Comparison of ENCODE assay signal across 20 mouse cellular contexts in the genomic region with DNA sequence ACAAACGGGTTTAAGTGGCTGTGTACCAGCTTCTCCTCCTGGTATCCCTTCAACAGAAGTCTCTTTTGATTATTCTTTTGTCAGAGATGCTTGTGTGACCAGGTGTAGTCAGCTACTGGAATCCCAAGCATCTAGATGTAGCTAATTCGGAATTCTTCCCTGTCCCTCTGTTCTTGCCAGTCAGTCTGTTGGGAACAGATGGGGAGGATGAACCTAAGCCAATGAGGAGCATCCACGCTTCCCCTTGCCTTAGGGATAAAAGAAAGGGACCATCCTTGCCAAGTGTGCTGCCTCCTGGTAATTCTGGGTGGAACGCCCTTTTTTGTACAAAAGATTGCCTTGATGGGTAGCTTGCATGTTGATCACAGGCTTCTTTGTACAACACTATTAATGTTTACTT. TPM values are rescaled to one million over a fixed set of nuclear protein-coding genes. Genes with fewer than 3 reads are reported as not detected.
DNase-seq lines count a peak whose midpoint lies in the region; ATAC-seq and TF ChIP-seq lines count a peak whose summit lies in the region.
"Had no signal": no experiment of that assay in that cellular context is flagged by ENCODE, and none has a peak within 500 bp of the region (broad histone marks: within the 10 kb centered on the region; RNA-seq: fewer than 3 reads in every experiment).

No protein-coding gene starts in this region.

- no peak overlapping the region for H3K4me2 ChIP-seq in forebrain, embryonic 15.5 days (replicated peaks)
- no peak overlapping the region for H3K4me2 ChIP-seq in forebrain, embryonic 11.5 days (ENCODE audit: low read depth, low read length, severe bottlenecking)
- H3K4me2 ChIP-seq in forebrain, embryonic 16.5 days (ENCODE audit: low read length): no peak overlapping the region
- H3K4me2 ChIP-seq in lung, postnatal 0 days (replicated peaks; ENCODE audit: low read depth, low read length): no peak overlapping the region
- H3K4me2 ChIP-seq in kidney, embryonic 16.5 days (replicated peaks; ENCODE audit: low read depth, low read length): no peak overlapping the region
- H3K4me2 ChIP-seq: heart, embryonic 15.5 days; limb, embryonic 12.5 days; liver, embryonic 13.5 days had no signal

- no peak for TF ChIP-seq POLR2A in cerebellum, adult 2 months (IDR thresholded peaks at IDR 0.05; ENCODE audit: borderline replicate concordance, insufficient read depth, low read length)

- no peak overlapping the region for H3K9ac ChIP-seq in forebrain, embryonic 15.5 days (replicated peaks)
- no peak overlapping the region for H3K9ac ChIP-seq in forebrain, embryonic 11.5 days (ENCODE audit: low read length)
- H3K9ac ChIP-seq in forebrain, embryonic 16.5 days (replicated peaks; ENCODE audit: low read depth, low read length): no peak overlapping the region
- no peak overlapping the region for H3K9ac ChIP-seq in lung, postnatal 0 days (replicated peaks; ENCODE audit: low read depth)
- no peak overlapping the region for H3K9ac ChIP-seq in kidney, embryonic 16.5 days (replicated peaks; ENCODE audit: low read length)
- H3K9ac ChIP-seq: heart, embryonic 15.5 days; limb, embryonic 12.5 days; liver, embryonic 13.5 days had no signal

- H3K36me3 ChIP-seq in forebrain, embryonic 15.5 days: no peaks in the 10 kb centered on the region
- H3K36me3 ChIP-seq in forebrain, embryonic 11.5 days (ENCODE audit: control insufficient read depth, insufficient read depth, low read length): no peaks in the 10 kb centered on the region
- no peaks in the 10 kb centered on the region for H3K36me3 ChIP-seq in forebrain, embryonic 16.5 days (ENCODE audit: control insufficient read depth, insufficient read depth)
- H3K36me3 ChIP-seq in lung, postnatal 0 days (ENCODE audit: insufficient read depth, low read length): no peaks in the 10 kb centered on the region
- H3K36me3 ChIP-seq in kidney, embryonic 16.5 days (ENCODE audit: insufficient read depth, low read length): no peaks in the 10 kb centered on the region
- H3K36me3 ChIP-seq: heart, embryonic 15.5 days; hindbrain, embryonic 10.5 days; limb, embryonic 12.5 days; liver, embryonic 13.5 days had no signal

- TF ChIP-seq EP300 in lung, postnatal 0 days (IDR thresholded peaks at IDR 0.05): no peak

- TF ChIP-seq CTCF in cerebellum, adult 2 months (IDR thresholded peaks at IDR 0.05; ENCODE audit: borderline replicate concordance, insufficient read depth, low read depth, low read length): no peak
- TF ChIP-seq CTCF in lung, postnatal 0 days (IDR thresholded peaks at IDR 0.05): no peak

- H3K4me1 ChIP-seq in forebrain, embryonic 15.5 days: no peaks in the 10 kb centered on the region
- H3K4me1 ChIP-seq in forebrain, embryonic 11.5 days (replicated peaks; ENCODE audit: control insufficient read depth, insufficient read depth, low read length): no peaks in the 10 kb centered on the region
- peaks cover 4% of the 10 kb centered on the region; the same call in 1 of the 2 replicates for H3K4me1 ChIP-seq in cerebellum, adult 2 months (ENCODE audit: control insufficient read depth, insufficient read depth, low read length)
- H3K4me1 ChIP-seq in forebrain, embryonic 16.5 days (replicated peaks; ENCODE audit: control insufficient read depth, insufficient read depth, low read length): no peaks in the 10 kb centered on the region
- H3K4me1 ChIP-seq in lung, postnatal 0 days (ENCODE audit: insufficient read depth, low read depth, low read length): no peaks in the 10 kb centered on the region
- H3K4me1 ChIP-seq in kidney, embryonic 16.5 days (ENCODE audit: insufficient read depth, low read length): no peaks in the 10 kb centered on the region
- H3K4me1 ChIP-seq: heart, embryonic 15.5 days; hindbrain, embryonic 10.5 days; limb, embryonic 12.5 days; liver, embryonic 13.5 days had no signal

- no peak overlapping the region for H3K4me3 ChIP-seq in forebrain, embryonic 15.5 days
- H3K4me3 ChIP-seq in forebrain, embryonic 11.5 days (ENCODE audit: low read depth, low read length): no peak overlapping the region
- H3K4me3 ChIP-seq in cerebellum, adult 2 months (replicated peaks; ENCODE audit: insufficient read depth, low read depth, low read length): no peak overlapping the region
- no peak overlapping the region for H3K4me3 ChIP-seq in forebrain, embryonic 16.5 days (replicated peaks; ENCODE audit: low read length)
- H3K4me3 ChIP-seq in lung, postnatal 0 days (ENCODE audit: low read depth, low read length): no peak overlapping the region
- H3K4me3 ChIP-seq in kidney, embryonic 16.5 days (ENCODE audit: low read length): no peak overlapping the region
- H3K4me3 ChIP-seq: heart, embryonic 15.5 days; hindbrain, embryonic 10.5 days; left cerebral cortex, adult 2 months; limb, embryonic 12.5 days; liver, embryonic 13.5 days had no signal

- DNase-seq in forebrain, embryonic 11.5 days (ENCODE audit: low spot score): no peak
- peak; percentile 98 for DNase-seq in brain, adult 2 months (ENCODE audit: low read depth, low spot score)
- DNase-seq in cerebellum, adult 2 months: peak; percentile 82 to 94
- no peak for DNase-seq in lung, postnatal 0 days (ENCODE audit: low spot score)
- DNase-seq in urinary bladder, postnatal 4 days (ENCODE audit: low spot score in 2 of 2): no peak
- DNase-seq: adrenal gland, adult 2 months; heart, adult 11 months; liver, embryonic 13.5 days; midbrain, embryonic 14.5 days had no signal

- ATAC-seq in forebrain, embryonic 15.5 days (replicated peaks): peak; percentile 82
- ATAC-seq in forebrain, embryonic 11.5 days (replicated peaks; ENCODE audit: low FRiP score): no peak
- peak; percentile 93 for ATAC-seq in forebrain, embryonic 16.5 days
- ATAC-seq in lung, postnatal 0 days: no peak
- ATAC-seq in kidney, embryonic 16.5 days (ENCODE audit: low FRiP score, low TSS enrichment): no peak
- ATAC-seq: inflammation-experienced regulatory T-cells, adult 6 months had no signal

- H3K27me3 ChIP-seq in forebrain, embryonic 15.5 days: no peaks in the 10 kb centered on the region
- no peaks in the 10 kb centered on the region for H3K27me3 ChIP-seq in forebrain, embryonic 11.5 days (ENCODE audit: control insufficient read depth, insufficient read depth, low read length)
- H3K27me3 ChIP-seq in cerebellum, adult 2 months (ENCODE audit: control insufficient read depth, insufficient read depth, low read length): no peaks in the 10 kb centered on the region
- H3K27me3 ChIP-seq in forebrain, embryonic 16.5 days (replicated peaks; ENCODE audit: control insufficient read depth, insufficient read depth, low read length): no peaks in the 10 kb centered on the region
- H3K27me3 ChIP-seq in lung, postnatal 0 days (replicated peaks; ENCODE audit: insufficient read depth, low read length): no peaks in the 10 kb centered on the region
- no peaks in the 10 kb centered on the region for H3K27me3 ChIP-seq in kidney, embryonic 16.5 days (ENCODE audit: insufficient read depth, low read length)
- H3K27me3 ChIP-seq: heart, embryonic 15.5 days; limb, embryonic 12.5 days; liver, embryonic 13.5 days had no signal

- WGBS in forebrain, embryonic 15.5 days: 48% methylated on average over 4 of the region's 4 CpGs
- WGBS in forebrain, embryonic 11.5 days: 69% methylated on average over 4 of the region's 4 CpGs
- WGBS in cerebellum, adult 2 months: 6% methylated on average over 4 of the region's 4 CpGs
- 46% methylated on average over 4 of the region's 4 CpGs for WGBS in forebrain, embryonic 16.5 days
- 59% methylated on average over 4 of the region's 4 CpGs for WGBS in lung, postnatal 0 days
- WGBS in kidney, embryonic 16.5 days: 82% methylated on average over 4 of the region's 4 CpGs

- peak overlapping the region; percentile 57; the same call in 1 of the 2 replicates for H3K27ac ChIP-seq in forebrain, embryonic 15.5 days (replicated peaks)
- no peak overlapping the region for H3K27ac ChIP-seq in forebrain, embryonic 11.5 days (ENCODE audit: low read depth, low read length)
- H3K27ac ChIP-seq in cerebellum, adult 2 months (ENCODE audit: insufficient read depth, low read length): peak overlapping the region; percentile 73; the same call in 1 of the 2 replicates
- no peak overlapping the region; the same call in 1 of the 2 replicates for H3K27ac ChIP-seq in forebrain, embryonic 16.5 days (ENCODE audit: low read length)
- H3K27ac ChIP-seq in lung, postnatal 0 days (ENCODE audit: low read length): no peak overlapping the region
- no peak overlapping the region for H3K27ac ChIP-seq in kidney, embryonic 16.5 days (ENCODE audit: low read length)
- H3K27ac ChIP-seq: heart, embryonic 15.5 days; hindbrain, embryonic 10.5 days; kidney, postnatal 0 days; left cerebral cortex, adult 2 months; limb, embryonic 12.5 days; liver, embryonic 13.5 days had no signal

- H3K9me3 ChIP-seq in forebrain, embryonic 15.5 days: no peaks in the 10 kb centered on the region
- no peaks in the 10 kb centered on the region for H3K9me3 ChIP-seq in forebrain, embryonic 11.5 days (ENCODE audit: control insufficient read depth, low read length)
- H3K9me3 ChIP-seq in forebrain, embryonic 16.5 days (ENCODE audit: control insufficient read depth, low read length): no peaks in the 10 kb centered on the region
- no peaks in the 10 kb centered on the region for H3K9me3 ChIP-seq in lung, postnatal 0 days (ENCODE audit: low read length)
- H3K9me3 ChIP-seq in kidney, embryonic 16.5 days (ENCODE audit: low read length): no peaks in the 10 kb centered on the region
- H3K9me3 ChIP-seq: heart, embryonic 15.5 days; hindbrain, embryonic 10.5 days; limb, embryonic 12.5 days; liver, embryonic 13.5 days had no signal

RNA-seq across cellular contexts. Expression of a gene that starts 41.8 kb away (rescaled TPM):
- 5.8 and 6.8 TPM in 2 replicates for polyA plus RNA-seq in forebrain, embryonic 15.5 days (2015; fragmentation: Nextera tagmentation; extraction: Ambion mirVana)
- 1.7 and 1.9 TPM in 2 replicates for polyA plus RNA-seq in forebrain, embryonic 11.5 days (2014; fragmentation: Nextera tagmentation; extraction: Ambion mirVana)
- 10.0 and 13.2 TPM in 2 replicates for polyA plus RNA-seq in cerebellum, adult 2 months (2012; rRNA removed)
- polyA plus RNA-seq in forebrain, embryonic 16.5 days (2015; fragmentation: Nextera tagmentation; extraction: Ambion mirVana): 5.1 and 6.1 TPM in 2 replicates
- not detected in 2 replicates for polyA plus RNA-seq in lung, postnatal 0 days (2015; fragmentation: Nextera tagmentation; extraction: Ambion mirVana)
- 0.90 and 2.1 TPM in 2 replicates for polyA plus RNA-seq in kidney, embryonic 16.5 days (2015; fragmentation: Nextera tagmentation; extraction: Ambion mirVana)
- polyA plus RNA-seq: inflammation-experienced regulatory T-cells, adult 6 months; limb, embryonic 12.5 days; liver, embryonic 13.5 days; lung, embryonic 16.5 days; thymus, postnatal 0 days had no signal

RNA-seq across cellular contexts. Expression of a gene that starts 48.3 kb away (rescaled TPM):
- 70.3 and 76.9 TPM in 2 replicates for polyA plus RNA-seq in forebrain, embryonic 15.5 days (2015; fragmentation: Nextera tagmentation; extraction: Ambion mirVana)
- polyA plus RNA-seq in forebrain, embryonic 11.5 days (2014; fragmentation: Nextera tagmentation; extraction: Ambion mirVana): 105 and 110 TPM in 2 replicates
- 33.6 and 34.3 TPM in 2 replicates for polyA plus RNA-seq in cerebellum, adult 2 months (2012; rRNA removed)
- 68.4 and 80.6 TPM in 2 replicates for polyA plus RNA-seq in forebrain, embryonic 16.5 days (2015; fragmentation: Nextera tagmentation; extraction: Ambion mirVana)
- polyA plus RNA-seq in lung, postnatal 0 days (2015; fragmentation: Nextera tagmentation; extraction: Ambion mirVana): 42.6 and 45.7 TPM in 2 replicates
- polyA plus RNA-seq in kidney, embryonic 16.5 days (2015; fragmentation: Nextera tagmentation; extraction: Ambion mirVana): 64.8 and 68.3 TPM in 2 replicates

Comparison
In these comparisons a context has a peak if more than half of its experiments do, and no peak if none do; other contexts are left out.
1. ATAC-seq: peak in forebrain, embryonic 15.5 days (single experiment) and forebrain, embryonic 16.5 days (single experiment); none in forebrain, embryonic 11.5 days (single experiment), lung, postnatal 0 days (single experiment) and kidney, embryonic 16.5 days (single experiment).
2. H3K27ac ChIP-seq: peak in forebrain, embryonic 15.5 days (single experiment) and cerebellum, adult 2 months (single experiment); none in forebrain, embryonic 11.5 days (single experiment), forebrain, embryonic 16.5 days (single experiment), lung, postnatal 0 days (single experiment) and kidney, embryonic 16.5 days (single experiment).
3. DNase-seq: peak in brain, adult 2 months (single experiment) and cerebellum, adult 2 months (2 of 2); none in forebrain, embryonic 11.5 days (single experiment), lung, postnatal 0 days (single experiment) and urinary bladder, postnatal 4 days (0 of 2).